Mouse (Mus musculus): ENCODE measurements around the gene Vezt. TPM values are rescaled to one million over a fixed set of nuclear protein-coding genes. Genes with fewer than 3 reads are reported as not detected.
A peak's percentile ranks its signal among the peaks of the same experiment; 100 is the strongest.

Gene Vezt
- polyA plus RNA-seq, 1 experiment from 2014 or later: 39.0 TPM

GRCm38 (mm10) chr10:93907376-93907775, 128.2 kb downstream of the Vezt start:
- no peak overlapping the region for H3K9ac ChIP-seq (replicated peaks; ENCODE audit: low read length)
- 20% methylated on average over 10 of the region's 10 CpGs for WGBS
- DNase-seq (ENCODE audit: low spot score): peak; percentile 56

GRCm38 (mm10) chr10:93899907-93900306, 135.7 kb downstream of the Vezt start:
- no peaks in the 10 kb centered on the region for H3K27me3 ChIP-seq (ENCODE audit: control insufficient read depth, insufficient read depth, low read length)
- H3K9me3 ChIP-seq (replicated peaks; ENCODE audit: control insufficient read depth, low read length): no peaks in the 10 kb centered on the region
- ATAC-seq (replicated peaks; ENCODE audit: insufficient number of reproducible peaks, low FRiP score, low TSS enrichment, low read depth): no peak
- no peak overlapping the region for H3K27ac ChIP-seq (replicated peaks; ENCODE audit: low read depth, low read length)
- no peaks in the 10 kb centered on the region for H3K4me1 ChIP-seq (ENCODE audit: control insufficient read depth, insufficient read depth, low read length)
- no peak overlapping the region for H3K4me3 ChIP-seq (ENCODE audit: low read depth, low read length)
- no peak for DNase-seq (ENCODE audit: low spot score)
- WGBS: 90% methylated on average over 11 of the region's 11 CpGs
- no peak overlapping the region for H3K9ac ChIP-seq (replicated peaks; ENCODE audit: low read length)
- no peaks in the 10 kb centered on the region for H3K36me3 ChIP-seq (replicated peaks; ENCODE audit: control insufficient read depth, insufficient read depth, low read depth, low read length)
- no peak overlapping the region for H3K4me2 ChIP-seq (ENCODE audit: low read depth, low read length)

More at GRCm38 (mm10) chr10:93907376-93907775, 128.2 kb downstream of the Vezt start:
- H3K27me3 ChIP-seq (ENCODE audit: control insufficient read depth, insufficient read depth, low read length): no peaks in the 10 kb centered on the region
- H3K4me3 ChIP-seq (ENCODE audit: low read depth, low read length): no peak overlapping the region
- no peak for ATAC-seq (replicated peaks; ENCODE audit: insufficient number of reproducible peaks, low FRiP score, low TSS enrichment, low read depth)
- no peaks in the 10 kb centered on the region for H3K9me3 ChIP-seq (replicated peaks; ENCODE audit: control insufficient read depth, low read length)
- H3K27ac ChIP-seq (replicated peaks; ENCODE audit: low read depth, low read length): no peak overlapping the region
- no peaks in the 10 kb centered on the region for H3K36me3 ChIP-seq (replicated peaks; ENCODE audit: control insufficient read depth, insufficient read depth, low read depth, low read length)
- no peaks in the 10 kb centered on the region for H3K4me1 ChIP-seq (ENCODE audit: control insufficient read depth, insufficient read depth, low read length)
- H3K4me2 ChIP-seq (ENCODE audit: low read depth, low read length): no peak overlapping the region

- no peaks in the 10 kb centered on the region for H3K4me1 ChIP-seq (ENCODE audit: control insufficient read depth, insufficient read depth, low read length)
- no peaks in the 10 kb centered on the region for H3K27me3 ChIP-seq (ENCODE audit: control insufficient read depth, insufficient read depth, low read length)
- ATAC-seq (replicated peaks; ENCODE audit: insufficient number of reproducible peaks, low FRiP score, low TSS enrichment, low read depth) (no peak), DNase-seq (ENCODE audit: low spot score) (no peak)
- H3K4me3 ChIP-seq (ENCODE audit: low read depth, low read length): no peak overlapping the region
- 58% methylated on average over 2 of the region's 2 CpGs for WGBS
- no peaks in the 10 kb centered on the region for H3K36me3 ChIP-seq (replicated peaks; ENCODE audit: control insufficient read depth, insufficient read depth, low read depth, low read length)
- H3K4me2 ChIP-seq (ENCODE audit: low read depth, low read length): no peak overlapping the region
- H3K9ac ChIP-seq (replicated peaks; ENCODE audit: low read length): no peak overlapping the region
- no peaks in the 10 kb centered on the region for H3K9me3 ChIP-seq (replicated peaks; ENCODE audit: control insufficient read depth, low read length)
- H3K27ac ChIP-seq (replicated peaks; ENCODE audit: low read depth, low read length): no peak overlapping the region
Measured at GRCm38 (mm10) chr10:93899303-93899702, 136.3 kb downstream of the Vezt start.

- Histone ChIP-seq H3K4me1 (ENCODE audit: control insufficient read depth, insufficient read depth, low read length) (no peaks in the 10 kb centered on the region), H3K4me2 (ENCODE audit: low read depth, low read length) (no peak within 1 kb of the TSS), H3K27ac (replicated peaks; ENCODE audit: low read depth, low read length) (no peak within 1 kb of the TSS), H3K9me3 (replicated peaks; ENCODE audit: control insufficient read depth, low read length) (no peaks in the 10 kb centered on the region), H3K27me3 (ENCODE audit: control insufficient read depth, insufficient read depth, low read length) (no peaks in the 10 kb centered on the region), H3K9ac (replicated peaks; ENCODE audit: low read length) (no peak within 1 kb of the TSS), H3K4me3 (ENCODE audit: low read depth, low read length) (no peak within 1 kb of the TSS), H3K36me3 (replicated peaks; ENCODE audit: control insufficient read depth, insufficient read depth, low read depth, low read length) (no peaks in the 10 kb centered on the region)
- ATAC-seq (replicated peaks; ENCODE audit: insufficient number of reproducible peaks, low FRiP score, low TSS enrichment, low read depth): no peak
- WGBS: 71% methylated on average over 7 of the region's 7 CpGs
- no peak for DNase-seq (ENCODE audit: low spot score)
Measured at GRCm38 (mm10) chr10:93897043-93897646, 138.5 kb downstream of the Vezt start, which contains the start of gene Metap2. Gene Metap2, minus strand, starts transcription at chr10:93897093.

- H3K27ac ChIP-seq (replicated peaks; ENCODE audit: low read depth, low read length): no peak overlapping the region
- no peak overlapping the region for H3K4me2 ChIP-seq (ENCODE audit: low read depth, low read length)
- H3K36me3 ChIP-seq (replicated peaks; ENCODE audit: control insufficient read depth, insufficient read depth, low read depth, low read length): no peaks in the 10 kb centered on the region
- no peaks in the 10 kb centered on the region for H3K27me3 ChIP-seq (ENCODE audit: control insufficient read depth, insufficient read depth, low read length)
- H3K4me3 ChIP-seq (ENCODE audit: low read depth, low read length): no peak overlapping the region
- H3K9me3 ChIP-seq (replicated peaks; ENCODE audit: control insufficient read depth, low read length): no peaks in the 10 kb centered on the region
- DNase-seq (ENCODE audit: low spot score) (no peak), ATAC-seq (replicated peaks; ENCODE audit: insufficient number of reproducible peaks, low FRiP score, low TSS enrichment, low read depth) (no peak)
- H3K4me1 ChIP-seq (ENCODE audit: control insufficient read depth, insufficient read depth, low read length): no peaks in the 10 kb centered on the region
- no peak overlapping the region for H3K9ac ChIP-seq (replicated peaks; ENCODE audit: low read length)
- WGBS: 90% methylated on average over 4 of the region's 4 CpGs
Measured at GRCm38 (mm10) chr10:93892551-93892950, 143.1 kb downstream of the Vezt start.

- H3K9me3 ChIP-seq (replicated peaks; ENCODE audit: control insufficient read depth, low read length): no peaks in the 10 kb centered on the region
- no peak overlapping the region for H3K27ac ChIP-seq (replicated peaks; ENCODE audit: low read depth, low read length)
- H3K36me3 ChIP-seq (replicated peaks; ENCODE audit: control insufficient read depth, insufficient read depth, low read depth, low read length): 0 out of 2 replicates have a peak, but pooled peaks cover 2% of the 10 kb centered on the region
- H3K4me1 ChIP-seq (ENCODE audit: control insufficient read depth, insufficient read depth, low read length): no peaks in the 10 kb centered on the region
- DNase-seq (ENCODE audit: low spot score) (no peak), ATAC-seq (replicated peaks; ENCODE audit: insufficient number of reproducible peaks, low FRiP score, low TSS enrichment, low read depth) (no peak)
- H3K4me3 ChIP-seq (ENCODE audit: low read depth, low read length): no peak overlapping the region
- H3K27me3 ChIP-seq (ENCODE audit: control insufficient read depth, insufficient read depth, low read length): no peaks in the 10 kb centered on the region
- no peak overlapping the region for H3K4me2 ChIP-seq (ENCODE audit: low read depth, low read length)
- H3K9ac ChIP-seq (replicated peaks; ENCODE audit: low read length): no peak overlapping the region
- WGBS: 88% methylated on average over 1 of the region's 1 CpGs
Measured at GRCm38 (mm10) chr10:93891031-93891430, 144.6 kb downstream of the Vezt start.

GRCm38 (mm10) chr10:93890565-93890964, 145.1 kb downstream of the Vezt start:
- Histone ChIP-seq H3K4me3 (ENCODE audit: low read depth, low read length) (no peak overlapping the region), H3K9ac (replicated peaks; ENCODE audit: low read length) (no peak overlapping the region), H3K27me3 (ENCODE audit: control insufficient read depth, insufficient read depth, low read length) (no peaks in the 10 kb centered on the region), H3K4me2 (ENCODE audit: low read depth, low read length) (no peak overlapping the region), H3K36me3 (replicated peaks; ENCODE audit: control insufficient read depth, insufficient read depth, low read depth, low read length) (peaks cover 2% of the 10 kb centered on the region; the same call in 1 of the 2 replicates), H3K9me3 (replicated peaks; ENCODE audit: control insufficient read depth, low read length) (no peaks in the 10 kb centered on the region), H3K27ac (replicated peaks; ENCODE audit: low read depth, low read length) (no peak overlapping the region), H3K4me1 (ENCODE audit: control insufficient read depth, insufficient read depth, low read length) (no peaks in the 10 kb centered on the region)
- 70% methylated on average over 4 of the region's 4 CpGs for WGBS
- DNase-seq (ENCODE audit: low spot score) (no peak), ATAC-seq (replicated peaks; ENCODE audit: insufficient number of reproducible peaks, low FRiP score, low TSS enrichment, low read depth) (no peak)

GRCm38 (mm10) chr10:93889976-93890375, 145.6 kb downstream of the Vezt start:
- H3K27ac ChIP-seq (replicated peaks; ENCODE audit: low read depth, low read length): peak overlapping the region; percentile 62; the same call in 1 of the 2 replicates
- H3K27me3 ChIP-seq (ENCODE audit: control insufficient read depth, insufficient read depth, low read length): no peaks in the 10 kb centered on the region
- H3K9ac ChIP-seq (replicated peaks; ENCODE audit: low read length): peak overlapping the region; percentile 94
- H3K4me3 ChIP-seq (ENCODE audit: low read depth, low read length): peak overlapping the region; percentile 97
- DNase-seq (ENCODE audit: low spot score) (peak; percentile 56), ATAC-seq (replicated peaks; ENCODE audit: insufficient number of reproducible peaks, low FRiP score, low TSS enrichment, low read depth) (no peak)
- H3K4me1 ChIP-seq (ENCODE audit: control insufficient read depth, insufficient read depth, low read length): no peaks in the 10 kb centered on the region
- H3K4me2 ChIP-seq (ENCODE audit: low read depth, low read length): peak overlapping the region; percentile 75
- no peaks in the 10 kb centered on the region for H3K9me3 ChIP-seq (replicated peaks; ENCODE audit: control insufficient read depth, low read length)
- 1% methylated on average over 22 of the region's 22 CpGs for WGBS
- peaks cover 6% of the 10 kb centered on the region for H3K36me3 ChIP-seq (replicated peaks; ENCODE audit: control insufficient read depth, insufficient read depth, low read depth, low read length)

Measured in embryonic facial prominence, embryonic 11.5 days (tissue).